Mouse (Mus musculus) hindbrain, embryonic 12.5 days (tissue): ENCODE results near the gene Ahcy. TPM values are rescaled to one million over a fixed set of nuclear protein-coding genes. Genes with fewer than 3 reads are reported as not detected.
"Not testable (repeated sequence)": the region's sequence is repeated elsewhere in the genome, so short reads cannot be mapped to it uniquely, and the experiment has no call there.

Source experiments
- ATAC-seq: fragments of 200-750 bp; cut with Nextera tagmentation; 2 replicates; pipeline ENCODE4 v1.8.0; 2017; ENCODE audit warnings: moderate TSS enrichment; ENCODE audit not compliant: low FRiP score
- H3K27ac ChIP-seq: fragments of 300-500 bp; sonication (generic); 2 replicates; pipeline ENCODE4 v1.5.1; 2016; ENCODE audit warnings: mild to moderate bottlenecking
- H3K27me3 ChIP-seq: fragments of 300-500 bp; sonication (generic); 2 replicates; pipeline ENCODE4 v1.6.1; 2016; ENCODE audit warnings: mild to moderate bottlenecking
- H3K36me3 ChIP-seq: fragments of 300-500 bp; sonication (generic); 2 replicates; pipeline ENCODE4 v1.6.1; 2016; ENCODE audit warnings: mild to moderate bottlenecking
- H3K4me1 ChIP-seq: fragments of 300-500 bp; sonication (generic); 2 replicates; pipeline ENCODE4 v1.6.1; 2016
- H3K4me2 ChIP-seq: fragments of 300-500 bp; sonication (generic); replicated peaks from 2 replicates; pipeline ENCODE4 v1.6.1; 2016; ENCODE audit warnings: mild to moderate bottlenecking
- H3K4me3 ChIP-seq: fragments of 300-500 bp; sonication (generic); 2 replicates; pipeline ENCODE4 v1.5.1; 2016; ENCODE audit warnings: mild to moderate bottlenecking
- H3K9ac ChIP-seq: fragments of 300-500 bp; sonication (generic); 2 replicates; pipeline ENCODE4 v1.6.1; 2016; ENCODE audit warnings: mild to moderate bottlenecking, moderate library complexity
- H3K9me3 ChIP-seq: fragments of 300-500 bp; sonication (generic); replicated peaks from 2 replicates; pipeline ENCODE4 v1.6.1; 2016; ENCODE audit warnings: mild to moderate bottlenecking
- WGBS: fragments of 180-500 bp; shearing (Covaris S2); methylation state at CpG from one replicate; pipeline ENCODE4 v1.1.7; 2016; 5-methylcytosine and 5-hydroxymethylcytosine counted together
- polyA plus RNA-seq: library from polyadenylated mRNA; unstranded; fragments of >200 nt; fragmentation: Nextera tagmentation; extraction: Ambion mirVana; gene quantifications from 2 replicates; pipeline ENCODE4 v1.2.1, GENCODE M21; 2016

Gene Ahcy
- polyA plus RNA-seq, result 48.8 and 49.7 TPM in 2 replicates

GRCm38 (mm10) chr2:155073978-155074765 lies at the start of gene Ahcy:
TSS of gene Ahcy (minus strand) at chr2:155074497.
- H3K4me1 ChIP-seq, result peaks cover 26% of the 10 kb centered on the region
- under 1% methylated on average over 56 of the region's 56 CpGs for WGBS
- peak within 1 kb of the TSS; percentile 75 for H3K4me2 ChIP-seq
- no peaks in the 10 kb centered on the region for H3K27me3 ChIP-seq
- no peaks in the 10 kb centered on the region for H3K9me3 ChIP-seq
- H3K9ac ChIP-seq, result peak within 1 kb of the TSS; percentile 80
- peak within 1 kb of the TSS; percentile 86 for H3K27ac ChIP-seq
- no peaks in the 10 kb centered on the region for H3K36me3 ChIP-seq
- peak within 1 kb of the TSS; percentile 66 for H3K4me3 ChIP-seq
- ATAC-seq, result peak; percentile 94

GRCm38 (mm10) chr2:155115216-155115830 lies 41.0 kb upstream of the Ahcy start:
- Histone ChIP-seq H3K4me2 (no peak overlapping the region), H3K9ac (no peak overlapping the region), H3K27ac (no peak overlapping the region), H3K27me3 (no peaks in the 10 kb centered on the region), H3K9me3 (no peaks in the 10 kb centered on the region), H3K36me3 (no peaks in the 10 kb centered on the region), H3K4me1 (no peaks in the 10 kb centered on the region), H3K4me3 (no peak overlapping the region)
- 72% methylated on average over 7 of the region's 7 CpGs for WGBS
- no peak for ATAC-seq

GRCm38 (mm10) chr2:155107276-155107675 lies 33.0 kb upstream of the Ahcy start:
- not testable (repeated sequence) for H3K4me1 ChIP-seq, H3K36me3 ChIP-seq, H3K9me3 ChIP-seq, H3K4me2 ChIP-seq, ATAC-seq, H3K4me3 ChIP-seq, H3K27ac ChIP-seq, H3K9ac ChIP-seq, H3K27me3 ChIP-seq
- 81% methylated on average over 9 of the region's 9 CpGs for WGBS

- Histone ChIP-seq H3K4me1 (no peaks in the 10 kb centered on the region), H3K27ac (no peak overlapping the region), H3K4me2 (no peak overlapping the region), H3K27me3 (no peaks in the 10 kb centered on the region), H3K4me3 (no peak overlapping the region), H3K9ac (no peak overlapping the region), H3K36me3 (no peaks in the 10 kb centered on the region), H3K9me3 (no peaks in the 10 kb centered on the region)
- 77% methylated on average over 6 of the region's 6 CpGs for WGBS
- ATAC-seq, result no peak
Measured at GRCm38 (mm10) chr2:155103607-155104006, 29.3 kb upstream of the Ahcy start.

- ATAC-seq, result no peak
- Histone ChIP-seq H3K9ac (no peak overlapping the region), H3K9me3 (no peaks in the 10 kb centered on the region), H3K4me2 (no peak overlapping the region), H3K4me3 (no peak overlapping the region), H3K27ac (no peak overlapping the region), H3K36me3 (no peaks in the 10 kb centered on the region), H3K4me1 (no peaks in the 10 kb centered on the region), H3K27me3 (no peaks in the 10 kb centered on the region)
- 64% methylated on average over 6 of the region's 6 CpGs for WGBS
Measured at GRCm38 (mm10) chr2:155101761-155102181, 27.5 kb upstream of the Ahcy start.

- Histone ChIP-seq H3K9me3 (no peaks in the 10 kb centered on the region), H3K27ac (no peak overlapping the region), H3K27me3 (no peaks in the 10 kb centered on the region), H3K9ac (no peak overlapping the region), H3K4me1 (no peaks in the 10 kb centered on the region), H3K4me2 (no peak overlapping the region), H3K36me3 (no peaks in the 10 kb centered on the region), H3K4me3 (no peak overlapping the region)
- ATAC-seq, result no peak
- WGBS, result 78% methylated on average over 3 of the region's 3 CpGs
Measured at GRCm38 (mm10) chr2:155100796-155101259, 26.5 kb upstream of the Ahcy start.

- no peaks in the 10 kb centered on the region for H3K27me3 ChIP-seq
- no peak overlapping the region for H3K4me3 ChIP-seq
- no peaks in the 10 kb centered on the region for H3K4me1 ChIP-seq
- no peaks in the 10 kb centered on the region for H3K36me3 ChIP-seq
- no peak overlapping the region for H3K27ac ChIP-seq
- no peak overlapping the region for H3K9ac ChIP-seq
- H3K9me3 ChIP-seq, result no peaks in the 10 kb centered on the region
- no peak for ATAC-seq
- H3K4me2 ChIP-seq, result no peak overlapping the region
- WGBS, result 85% methylated on average over 14 of the region's 14 CpGs
Measured at GRCm38 (mm10) chr2:155099994-155100795, 25.9 kb upstream of the Ahcy start.

- no peaks in the 10 kb centered on the region for H3K4me1 ChIP-seq
- H3K9me3 ChIP-seq, result no peaks in the 10 kb centered on the region
- H3K36me3 ChIP-seq, result no peaks in the 10 kb centered on the region
- no peak overlapping the region for H3K4me3 ChIP-seq
- no peaks in the 10 kb centered on the region for H3K27me3 ChIP-seq
- no peak overlapping the region for H3K9ac ChIP-seq
- 65% methylated on average over 7 of the region's 7 CpGs for WGBS
- no peak overlapping the region for H3K4me2 ChIP-seq
- no peak for ATAC-seq
- no peak overlapping the region for H3K27ac ChIP-seq
Measured at GRCm38 (mm10) chr2:155099421-155099820, 25.1 kb upstream of the Ahcy start.

- no peak for ATAC-seq
- Histone ChIP-seq H3K9ac (no peak overlapping the region), H3K9me3 (no peaks in the 10 kb centered on the region), H3K4me1 (no peaks in the 10 kb centered on the region), H3K27me3 (no peaks in the 10 kb centered on the region), H3K4me3 (no peak overlapping the region), H3K27ac (no peak overlapping the region), H3K4me2 (no peak overlapping the region), H3K36me3 (no peaks in the 10 kb centered on the region)
- WGBS, result 82% methylated on average over 9 of the region's 9 CpGs
Measured at GRCm38 (mm10) chr2:155098720-155099380, 24.6 kb upstream of the Ahcy start.

GRCm38 (mm10) chr2:155093418-155093817 lies 19.1 kb upstream of the Ahcy start:
- WGBS, result 65% methylated on average over 4 of the region's 4 CpGs
- H3K9me3 ChIP-seq, result no peaks in the 10 kb centered on the region
- no peak for ATAC-seq
- H3K4me1 ChIP-seq, result 0 out of 2 replicates have a peak, but pooled peaks cover 3% of the 10 kb centered on the region
- no peaks in the 10 kb centered on the region for H3K36me3 ChIP-seq
- H3K4me3 ChIP-seq, result no peak overlapping the region
- no peak overlapping the region for H3K27ac ChIP-seq
- H3K4me2 ChIP-seq, result no peak overlapping the region
- no peak overlapping the region for H3K9ac ChIP-seq
- H3K27me3 ChIP-seq, result no peaks in the 10 kb centered on the region

- Histone ChIP-seq H3K27me3 (no peaks in the 10 kb centered on the region), H3K9me3 (no peaks in the 10 kb centered on the region), H3K27ac (no peak overlapping the region), H3K4me3 (no peak overlapping the region), H3K9ac (no peak overlapping the region), H3K4me1 (0 out of 2 replicates have a peak, but pooled peaks cover 3% of the 10 kb centered on the region), H3K36me3 (no peaks in the 10 kb centered on the region), H3K4me2 (no peak overlapping the region)
- 76% methylated on average over 3 of the region's 3 CpGs for WGBS
- no peak for ATAC-seq
Measured at GRCm38 (mm10) chr2:155091743-155092075, 17.4 kb upstream of the Ahcy start.
